Mouse (Mus musculus): ENCODE results near the gene Sppl2c.

- no peak for TF ChIP-seq CTCF (conservative IDR thresholded peaks at IDR 0.05; ENCODE audit: low read length)
- no peak for TF ChIP-seq POU5F1 (IDR thresholded peaks at IDR 0.05; ENCODE audit: borderline replicate concordance, low read length)
- TF ChIP-seq NANOG (IDR thresholded peaks at IDR 0.05; ENCODE audit: borderline replicate concordance, low read length) = no peak
These were observed 31.8 kb upstream of the Sppl2c start for GRCm38 (mm10) chr11:104154332-104154731.

Data from E14TG2a.4 (cell line).